Mouse (Mus musculus): ENCODE measurements around the gene Atl2.

Atl2 gene

DNA sequence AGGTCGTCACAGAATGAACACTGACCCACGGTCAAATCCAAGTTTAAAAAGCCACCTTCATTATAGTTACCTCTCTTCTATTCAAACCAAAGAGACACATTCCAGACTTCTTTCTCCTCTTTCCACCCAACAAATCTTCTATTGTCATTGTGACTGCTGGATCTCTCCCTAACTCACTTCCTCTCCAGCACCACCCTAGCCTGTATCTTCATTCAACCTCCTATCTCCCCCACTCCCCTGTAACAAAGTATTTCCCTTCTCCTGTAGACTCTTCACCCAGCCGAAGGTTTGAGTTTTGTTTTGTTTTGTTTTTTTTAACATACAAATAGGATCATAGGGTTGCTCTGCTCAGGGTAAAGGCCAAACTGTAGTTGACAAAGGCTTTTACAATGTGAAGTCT lies 1.7 kb upstream of the Atl2 start:
- no peak for DNase-seq

- DNase-seq, result peak; percentile 70
These were observed 696 bp downstream of the Atl2 start for GRCm38 (mm10) chr17:79894971-79895882.

- no peak for DNase-seq
These were observed 1.9 kb downstream of the Atl2 start for GRCm38 (mm10) chr17:79894054-79894453.

- DNase-seq, result no peak
These were observed 4.0 kb downstream of the Atl2 start for GRCm38 (mm10) chr17:79891944-79892343.

DNA sequence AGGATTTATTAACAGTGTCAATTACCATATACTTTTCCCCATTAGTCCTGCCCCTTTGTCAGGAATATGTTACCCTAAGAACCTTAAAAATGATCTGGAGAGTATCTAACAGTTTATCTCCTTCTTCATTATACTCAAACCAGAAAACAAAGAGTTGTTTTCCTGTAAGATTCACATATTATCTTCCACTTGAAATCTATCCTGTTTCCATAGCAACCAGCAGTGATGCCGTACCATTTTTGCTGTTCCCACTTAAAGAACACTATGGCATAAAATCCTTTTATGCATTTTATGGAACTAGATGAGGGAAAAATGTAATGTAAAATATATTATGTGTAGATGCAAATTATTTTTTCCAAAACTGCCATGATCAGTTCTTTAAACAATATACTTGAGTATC lies 8.0 kb downstream of the Atl2 start:
- DNase-seq, result no peak

DNA sequence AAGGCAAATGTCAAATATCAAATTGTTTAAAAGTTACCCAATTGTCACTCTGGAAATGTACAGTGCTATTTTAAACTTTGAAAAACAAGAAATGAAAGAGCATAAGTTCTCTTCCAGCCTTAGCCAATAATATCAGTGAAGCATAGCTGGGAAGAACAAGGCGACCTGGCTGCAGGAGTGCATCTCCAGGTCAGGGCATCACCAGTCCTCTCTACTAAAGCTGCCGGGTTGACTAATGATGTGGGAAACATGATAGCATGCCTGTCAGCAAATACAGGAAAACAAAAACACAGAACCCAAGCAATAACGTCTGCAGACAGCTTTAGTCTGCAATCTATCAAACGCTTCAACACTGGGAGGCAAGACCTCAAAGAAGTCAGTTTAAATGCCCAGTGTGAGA lies 12.7 kb downstream of the Atl2 start:
- DNase-seq, result no peak

GRCm38 (mm10) chr17:79865027-79865426 lies 30.9 kb downstream of the Atl2 start:
- no peak for DNase-seq

DNA sequence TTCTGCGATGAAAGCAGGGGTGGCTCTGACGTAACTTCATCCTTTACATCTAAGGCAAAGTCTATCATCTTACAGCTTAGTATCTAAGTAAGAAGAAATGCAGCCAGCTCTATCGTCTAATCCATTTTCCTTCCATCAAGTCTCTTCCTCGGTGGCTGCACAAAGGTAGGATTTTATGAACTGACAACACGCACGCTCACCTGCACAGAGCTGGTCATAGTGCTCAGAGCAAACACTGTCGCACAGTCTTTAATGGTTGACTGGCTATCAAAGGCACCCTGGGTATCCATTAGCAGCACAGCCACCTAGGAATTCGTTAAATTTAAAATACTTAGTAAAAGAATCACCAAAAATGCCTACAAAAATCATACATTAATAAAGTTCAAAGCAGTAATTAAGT lies 31.4 kb downstream of the Atl2 start:
- DNase-seq, result no peak

DNA sequence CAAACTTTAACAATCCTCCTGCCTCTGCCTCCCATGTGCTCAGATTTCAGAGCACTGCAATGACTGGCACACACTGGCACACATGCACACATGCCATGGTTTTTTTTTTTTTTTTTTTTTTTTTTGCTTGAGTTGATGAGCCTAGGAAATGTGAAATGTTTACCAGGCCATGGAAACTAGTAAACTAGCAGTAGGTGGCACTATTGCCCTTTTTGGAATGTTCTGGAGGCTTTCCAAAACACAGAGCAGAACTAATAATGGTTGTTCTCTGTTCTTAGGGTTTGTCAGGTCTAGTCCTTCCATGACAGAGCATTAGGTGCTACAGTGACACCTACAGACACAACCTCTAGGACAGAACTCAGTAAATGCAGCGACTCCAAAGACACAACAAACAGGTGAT lies 33.9 kb downstream of the Atl2 start:
- DNase-seq, result peak; percentile 26

- DNase-seq, result no peak
These were observed 40.4 kb downstream of the Atl2 start for GRCm38 (mm10) chr17:79855533-79855932.

GRCm38 (mm10) chr17:79848385-79848784 lies 47.5 kb downstream of the Atl2 start:
- no peak for DNase-seq

DNA sequence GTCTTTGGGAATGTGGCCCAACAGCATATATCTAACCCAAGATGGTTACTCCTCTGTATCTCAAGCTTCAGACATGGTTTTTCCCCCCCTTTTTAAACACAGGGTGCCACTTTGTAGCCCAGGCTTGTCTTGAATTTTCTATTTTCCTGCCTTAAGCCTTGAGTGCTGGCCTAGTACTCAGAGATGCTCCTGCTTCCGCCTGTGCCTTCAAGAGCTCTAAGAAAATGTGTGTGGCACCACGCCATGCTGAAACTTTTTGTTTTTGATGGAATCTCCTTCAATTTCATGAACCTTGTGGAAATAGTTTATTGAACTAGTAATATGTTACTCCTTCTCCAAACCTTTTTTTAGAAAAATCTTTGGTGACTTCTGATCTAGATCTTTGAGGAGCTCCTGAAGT lies 49.7 kb downstream of the Atl2 start:
- DNase-seq, result no peak

- no peak for DNase-seq
These were observed 50.2 kb downstream of the Atl2 start for GRCm38 (mm10) chr17:79845695-79846094.

- no peak for DNase-seq
These were observed 55.4 kb downstream of the Atl2 start for GRCm38 (mm10) chr17:79840254-79841238.

DNA sequence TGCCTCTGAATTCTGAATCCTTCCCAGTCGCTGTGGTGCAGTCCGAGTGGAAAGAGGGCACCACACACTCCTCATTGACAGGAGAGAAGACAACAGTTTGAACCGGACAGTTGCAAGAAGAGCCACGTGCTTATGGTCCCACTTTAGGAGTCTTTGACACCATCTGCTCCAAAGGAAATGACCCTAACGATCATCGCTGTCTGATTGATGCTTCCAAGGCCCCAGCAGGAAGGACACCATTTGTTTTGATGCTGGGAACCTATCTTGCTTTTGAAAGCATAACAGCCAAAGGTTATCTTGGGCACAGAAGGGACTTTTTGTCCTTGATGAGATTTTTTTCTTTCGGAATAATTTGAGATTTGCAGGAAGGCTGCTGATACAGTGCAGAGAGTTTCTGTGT lies 58.9 kb downstream of the Atl2 start:
- no peak for DNase-seq

- DNase-seq, result no peak
These were observed 60.1 kb downstream of the Atl2 start for GRCm38 (mm10) chr17:79835714-79836373.

DNA sequence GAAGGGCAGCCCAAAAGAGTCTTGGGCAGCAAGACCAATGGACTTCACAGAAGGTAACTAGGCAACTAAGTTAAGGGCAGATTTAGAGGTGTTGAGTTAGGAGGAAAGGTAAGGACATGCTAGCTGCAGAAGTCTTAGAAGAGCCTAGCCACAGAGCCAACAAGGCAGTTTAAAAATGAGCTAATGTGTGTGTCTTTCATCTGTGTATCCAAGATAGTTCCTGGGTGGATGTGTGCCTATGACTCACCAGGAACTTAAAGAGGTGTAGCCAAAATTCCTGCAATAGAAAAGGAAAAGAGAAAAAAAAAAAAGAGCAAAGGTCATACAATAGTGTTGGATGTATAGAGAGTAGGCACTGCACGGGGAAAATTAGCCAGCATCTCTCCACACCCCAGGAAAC lies 63.6 kb downstream of the Atl2 start:
- DNase-seq, result no peak

DNA sequence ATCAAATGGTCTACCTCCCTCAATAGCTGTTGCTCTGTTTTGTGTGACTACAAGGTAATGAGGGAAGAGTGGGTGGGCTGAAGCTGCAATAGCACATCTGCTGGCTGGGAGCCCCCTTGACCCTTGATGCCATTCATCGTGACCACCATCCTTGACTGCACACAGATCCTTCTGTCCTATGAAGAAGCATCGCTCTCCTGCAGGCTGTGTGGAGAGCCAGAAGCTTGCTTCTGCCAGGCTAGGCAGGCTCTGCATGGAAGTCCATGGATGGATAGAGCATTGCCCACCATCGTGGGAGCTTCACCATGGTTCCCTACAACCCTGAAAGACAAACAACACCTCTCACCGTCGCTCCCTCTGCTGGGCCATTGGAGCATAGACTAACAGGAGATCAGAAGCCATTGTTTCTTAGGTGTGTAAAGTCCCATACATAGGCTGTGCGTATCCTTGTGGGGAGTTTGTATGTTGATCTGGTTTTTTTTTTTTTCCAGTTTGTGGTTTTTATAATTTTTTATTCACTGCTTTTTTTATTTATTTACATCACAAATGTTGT lies 69.4 kb downstream of the Atl2 start:
- no peak for DNase-seq

DNA sequence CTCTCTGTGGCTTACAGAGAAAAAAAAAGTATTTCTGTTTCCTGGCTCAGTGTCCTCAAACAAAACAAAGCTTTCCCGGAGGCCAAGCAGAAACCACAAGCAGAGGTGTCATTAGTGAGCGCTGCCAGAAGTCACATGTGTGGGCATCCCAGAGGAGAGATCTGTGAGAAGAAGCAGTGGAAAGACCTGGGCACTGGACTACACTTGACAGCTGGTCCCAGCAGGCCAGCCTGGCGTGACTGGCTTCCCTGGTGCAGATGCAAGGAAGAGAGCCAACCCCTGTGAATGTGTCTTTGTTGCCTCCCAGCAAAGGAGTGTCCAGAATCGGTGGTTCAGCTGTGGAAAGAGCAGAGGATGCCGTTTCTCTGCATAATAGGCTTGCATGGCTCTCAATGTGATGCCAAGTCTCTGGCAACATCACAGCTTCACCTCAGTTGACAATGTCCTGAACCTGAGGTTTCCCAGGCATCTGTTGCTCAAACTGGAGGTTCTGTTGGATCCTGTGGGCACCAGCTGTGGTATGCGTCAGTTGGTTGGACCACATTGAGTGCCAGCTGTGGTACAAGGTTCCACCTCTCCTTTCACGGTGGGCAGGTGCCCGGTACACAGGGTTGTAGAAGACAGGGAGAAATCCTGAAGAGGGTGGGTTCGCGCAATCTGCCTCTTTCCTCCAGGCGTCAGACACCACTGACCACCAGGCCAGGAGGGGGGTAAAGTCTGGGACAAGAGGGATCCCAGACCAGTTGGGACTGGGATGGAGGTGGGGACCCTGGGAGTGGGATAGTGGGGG lies 70.5 kb downstream of the Atl2 start:
- no peak for DNase-seq

GRCm38 (mm10) chr17:79824406-79824805 lies 71.5 kb downstream of the Atl2 start:
- DNase-seq, result no peak

GRCm38 (mm10) chr17:79818884-79819283 lies 77.0 kb downstream of the Atl2 start:
- DNase-seq, result no peak

DNA sequence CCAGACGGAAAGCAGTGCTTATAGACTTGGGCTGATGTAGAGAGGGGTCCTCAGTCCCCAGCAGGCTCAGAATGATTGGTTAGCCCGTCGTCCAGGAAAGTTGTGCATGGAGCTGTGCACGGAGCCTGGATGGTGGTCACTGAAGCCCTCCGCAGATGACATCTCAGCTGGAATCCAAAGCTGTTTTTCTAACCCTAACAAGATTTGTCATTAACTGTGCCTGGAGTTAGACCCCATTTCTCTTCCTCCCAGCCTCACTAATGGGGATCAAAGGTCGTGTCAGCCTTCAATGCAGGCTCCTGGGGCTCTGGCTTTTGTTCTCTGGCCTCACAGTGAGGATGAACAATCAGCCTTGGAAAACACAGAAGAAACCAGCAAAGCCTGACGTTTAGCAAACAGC lies 77.9 kb downstream of the Atl2 start:
- no peak for DNase-seq

All from cerebellum, adult 9-11 months (tissue).